Mouse (Mus musculus) lung, postnatal 14 days (tissue): ENCODE data around the gene Nab2.
A peak's percentile ranks its signal among the peaks of the same experiment; 100 is the strongest.
"Not testable (repeated sequence)": the region's sequence is repeated elsewhere in the genome, so short reads cannot be mapped to it uniquely, and the experiment has no call there.

Source experiments
- DNase-seq: peaks from one replicate; pipeline ENCODE4 v3.0.0; 2021

The Nab2 gene

DNA sequence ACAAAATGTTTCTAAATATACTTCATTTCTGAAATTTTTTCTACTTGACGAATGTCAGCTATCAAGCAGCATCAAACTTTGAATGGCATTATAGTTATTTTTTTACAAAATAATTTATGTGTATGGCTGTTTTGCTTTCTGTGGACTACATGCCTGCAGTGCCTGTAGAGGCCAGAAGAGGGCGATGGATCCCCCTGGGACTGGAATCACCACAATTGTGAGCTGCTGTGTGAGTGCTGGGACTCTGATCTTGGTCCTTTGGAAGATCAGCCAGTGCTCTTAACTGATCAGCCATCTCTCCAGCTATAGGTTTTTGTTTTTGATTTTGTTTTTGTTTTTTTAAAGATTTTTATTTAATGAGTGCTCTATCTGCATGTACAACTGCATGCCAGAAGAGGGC is 2.9 kb upstream of the Nab2 start:
- peak; percentile 50 for DNase-seq

DNA sequence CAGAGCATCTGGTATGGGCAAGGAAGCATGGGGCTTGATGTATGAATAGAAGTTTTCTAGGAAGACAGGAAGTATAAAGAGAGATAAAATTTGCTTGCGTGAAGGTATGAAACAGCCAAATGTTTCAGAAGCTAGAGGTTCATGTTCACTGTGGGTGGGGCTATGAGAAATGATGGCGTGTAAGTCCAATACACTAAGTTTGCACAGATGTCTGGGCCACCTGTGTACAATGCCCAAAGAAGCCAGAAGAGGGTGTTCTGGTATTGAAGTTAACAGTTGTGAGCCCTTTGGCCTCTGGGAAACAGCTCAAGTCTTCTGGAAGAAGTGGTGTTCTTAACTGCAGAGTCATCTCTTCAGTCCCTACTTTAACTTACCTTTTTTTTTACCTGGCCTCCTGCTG is 1.8 kb upstream of the Nab2 start:
- no peak for DNase-seq

DNA sequence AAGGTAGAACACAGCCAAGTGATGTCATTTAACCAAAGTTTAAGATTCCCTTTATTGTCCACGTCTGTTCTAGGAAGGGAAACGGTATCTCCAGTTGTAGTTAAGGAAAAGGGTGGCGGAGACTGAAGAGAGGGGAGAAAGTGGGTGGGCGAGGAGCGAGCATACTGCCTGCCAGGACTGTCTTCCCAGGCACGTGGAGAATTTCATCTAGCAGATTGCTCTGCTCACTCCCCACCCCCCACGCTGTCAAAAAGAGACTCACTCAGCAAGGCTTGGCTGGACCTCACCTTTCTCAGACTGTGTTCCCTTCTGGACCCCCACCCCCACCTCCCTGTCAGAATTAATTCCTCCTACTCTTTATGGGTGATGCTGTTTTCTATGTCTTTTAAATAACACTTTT is 802 bp upstream of the Nab2 start:
- peak; percentile 51 for DNase-seq

DNA sequence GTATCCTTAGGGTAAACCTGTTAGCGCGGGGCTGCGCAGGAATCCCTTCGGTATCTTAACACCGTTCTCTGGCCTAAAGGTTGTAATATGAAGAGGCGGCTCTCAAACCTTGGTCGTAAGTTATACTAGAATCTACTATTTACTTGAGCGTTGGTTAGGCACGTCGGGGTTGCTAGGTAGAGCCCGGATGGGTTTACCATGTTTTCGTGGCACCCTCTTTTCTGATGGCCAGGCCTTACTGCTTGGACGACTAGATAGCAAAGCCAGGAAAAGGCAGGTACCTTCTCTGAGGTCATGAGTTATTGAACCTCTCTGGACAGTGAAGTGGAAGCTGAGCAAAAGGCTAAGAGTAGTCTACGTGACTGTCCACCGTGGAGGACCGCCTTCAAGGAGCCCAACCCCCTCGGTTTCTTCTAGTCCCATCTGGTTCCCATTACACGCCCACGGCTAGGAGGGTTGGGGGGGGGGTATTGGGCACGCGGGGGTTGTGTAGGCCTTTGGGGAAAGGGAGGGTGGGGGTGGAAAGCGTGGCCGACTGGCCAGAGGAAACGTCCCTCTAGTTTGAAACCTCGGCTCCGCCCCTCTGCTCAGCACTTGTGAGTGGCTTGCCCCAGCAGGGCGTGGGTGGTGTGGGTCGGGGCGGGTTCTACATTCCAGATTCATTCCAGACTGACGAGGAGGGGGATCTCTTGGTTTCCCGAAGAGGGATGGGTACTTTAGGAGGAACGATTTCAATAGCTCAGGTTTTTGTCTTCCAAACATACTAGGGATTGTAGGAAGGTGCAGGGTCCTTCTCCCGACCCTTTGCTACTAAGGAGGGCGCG is 887 bp downstream of the Nab2 start:
- DNase-seq: peak; percentile 91

DNA sequence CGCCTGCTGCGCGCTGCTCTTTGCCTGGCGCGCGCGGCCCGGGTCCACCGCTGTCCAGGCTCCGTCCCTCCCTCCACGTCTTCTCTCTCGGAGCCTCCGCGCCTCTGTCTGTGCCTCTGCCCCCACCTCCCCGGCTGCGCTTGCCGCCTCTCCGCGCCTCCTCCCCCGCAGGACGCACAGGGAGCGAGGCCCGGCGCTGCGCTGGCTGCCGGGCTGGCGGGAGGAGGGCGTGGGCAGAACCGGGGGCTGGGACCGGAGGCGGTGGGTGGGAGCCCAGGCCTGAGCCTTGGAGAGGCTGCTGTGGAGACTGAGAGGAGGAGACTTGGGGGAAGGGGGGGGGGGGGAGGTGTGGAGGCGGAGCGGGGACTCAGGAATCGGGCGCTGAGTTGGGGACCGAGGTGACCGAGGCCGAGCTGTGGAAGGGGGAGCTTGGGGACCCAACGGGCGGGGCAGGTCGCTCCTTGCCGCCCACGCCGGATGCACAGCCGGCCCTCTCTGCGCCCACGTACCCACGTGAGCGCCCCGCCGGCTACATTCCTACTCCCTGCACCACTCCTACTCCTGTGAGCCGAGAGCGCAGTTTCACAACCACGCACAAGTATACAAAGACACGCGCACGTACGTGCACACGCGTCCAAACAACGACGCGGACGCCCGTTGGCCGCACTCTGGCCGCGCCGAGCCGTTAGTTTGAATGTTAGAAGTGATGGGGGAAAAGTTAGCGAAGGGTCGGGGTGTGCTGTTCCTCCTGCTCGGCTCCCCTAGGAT is 1.7 kb downstream of the Nab2 start, which contains the start of gene Nemp1:
Nemp1 (plus strand) TSS at position 401 of the 768 bp plus-strand sequence.
- DNase-seq: peak; percentile 89

DNA sequence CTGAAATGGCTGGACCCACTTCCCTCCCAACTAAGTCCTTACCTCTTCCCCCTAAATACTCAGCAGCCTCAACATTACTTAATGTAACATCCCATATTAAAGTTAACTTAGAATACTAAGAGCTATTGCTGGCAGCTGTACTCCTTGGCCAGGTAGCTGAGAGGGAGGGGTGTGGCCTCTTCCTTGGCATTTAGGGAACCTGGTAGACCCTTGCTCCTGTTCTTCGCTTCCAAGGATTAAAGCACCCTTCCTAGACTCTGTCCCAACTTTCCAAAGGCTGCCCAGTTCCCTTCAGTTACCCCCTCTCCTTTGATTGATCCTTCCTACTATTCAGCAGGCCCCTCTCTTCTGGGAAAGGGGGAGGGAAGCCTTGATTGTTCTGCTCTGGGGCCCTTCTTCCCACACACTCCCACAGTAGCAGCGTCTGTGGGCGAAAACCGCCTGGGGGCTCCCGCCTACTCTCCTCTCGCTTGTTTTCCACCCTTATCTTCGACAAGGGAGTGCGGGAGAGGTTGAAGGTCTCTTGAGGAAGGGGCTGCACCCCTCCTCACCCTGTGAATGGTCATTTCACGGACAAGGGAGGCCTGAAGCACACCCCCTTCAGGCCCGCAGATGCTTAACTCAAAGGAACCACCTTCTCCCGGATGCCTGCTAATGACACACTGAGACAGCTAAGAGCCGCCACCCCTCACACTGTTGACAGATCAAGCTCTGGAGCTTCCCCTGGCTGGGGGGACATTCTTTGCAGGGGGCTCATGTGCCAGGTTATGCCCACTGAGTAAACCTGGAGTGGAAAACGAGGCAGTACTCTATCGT is 2.8 kb downstream of the Nab2 start:
- DNase-seq: no peak

DNA sequence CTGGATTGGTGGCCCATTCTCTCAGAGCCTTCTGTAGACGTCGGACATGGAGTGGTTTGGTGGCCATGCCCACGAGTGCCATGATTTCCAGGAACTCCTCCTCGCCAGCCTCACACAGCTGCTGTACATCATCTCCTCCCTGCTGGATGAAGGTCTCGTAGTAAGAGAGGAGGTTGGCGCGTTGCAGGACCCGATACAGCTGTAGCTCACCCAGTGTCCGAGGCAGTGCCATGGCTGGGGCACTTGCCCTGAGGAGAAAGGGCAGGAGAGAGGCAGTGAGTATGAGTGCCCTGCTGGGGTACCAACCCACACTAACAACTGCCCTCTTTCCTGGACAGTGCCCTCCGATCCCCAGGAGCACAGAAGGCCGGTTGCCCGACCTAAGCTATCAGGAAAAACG is 3.5 kb downstream of the Nab2 start:
- no peak for DNase-seq

DNA sequence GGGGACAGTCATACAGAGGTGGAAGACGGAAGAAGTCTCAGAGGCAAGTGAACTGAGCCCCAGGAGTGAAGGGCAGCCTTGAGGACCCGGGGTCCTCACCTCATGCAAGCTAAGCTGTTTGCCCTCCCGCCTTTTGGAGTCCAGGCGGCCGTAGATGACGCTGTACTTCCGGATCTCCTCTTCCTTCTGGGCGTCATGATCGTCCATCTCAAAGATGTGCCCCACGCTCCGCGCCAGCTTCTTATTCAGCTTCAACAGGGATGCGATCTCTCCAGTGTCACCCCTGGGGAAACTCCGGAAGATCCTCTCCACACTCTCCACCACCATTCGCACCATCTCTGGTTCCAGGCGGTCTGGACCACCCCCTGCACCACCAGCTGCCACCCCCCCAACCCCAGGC is 4.2 kb downstream of the Nab2 start:
- no peak for DNase-seq

DNA sequence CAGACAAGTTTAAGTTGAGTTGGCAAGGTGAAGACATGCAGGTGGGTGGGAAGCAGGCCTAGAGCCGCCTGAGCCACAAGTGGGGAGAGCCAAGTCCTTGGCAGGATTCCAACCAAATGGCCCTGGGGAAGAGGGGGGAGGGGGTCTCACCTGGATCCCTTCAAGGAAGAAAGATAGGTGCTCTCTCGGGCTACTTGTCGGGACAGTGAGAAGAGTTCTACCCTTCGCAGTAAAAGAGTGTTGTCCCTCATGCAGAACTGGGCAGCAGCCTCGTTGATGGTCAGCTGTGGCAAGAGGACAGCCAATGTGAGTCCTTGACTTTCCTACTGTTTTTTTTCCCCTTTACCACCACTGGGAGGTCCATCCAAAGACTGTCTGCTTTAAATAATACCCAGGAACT is 4.8 kb downstream of the Nab2 start:
- DNase-seq: no peak

DNA sequence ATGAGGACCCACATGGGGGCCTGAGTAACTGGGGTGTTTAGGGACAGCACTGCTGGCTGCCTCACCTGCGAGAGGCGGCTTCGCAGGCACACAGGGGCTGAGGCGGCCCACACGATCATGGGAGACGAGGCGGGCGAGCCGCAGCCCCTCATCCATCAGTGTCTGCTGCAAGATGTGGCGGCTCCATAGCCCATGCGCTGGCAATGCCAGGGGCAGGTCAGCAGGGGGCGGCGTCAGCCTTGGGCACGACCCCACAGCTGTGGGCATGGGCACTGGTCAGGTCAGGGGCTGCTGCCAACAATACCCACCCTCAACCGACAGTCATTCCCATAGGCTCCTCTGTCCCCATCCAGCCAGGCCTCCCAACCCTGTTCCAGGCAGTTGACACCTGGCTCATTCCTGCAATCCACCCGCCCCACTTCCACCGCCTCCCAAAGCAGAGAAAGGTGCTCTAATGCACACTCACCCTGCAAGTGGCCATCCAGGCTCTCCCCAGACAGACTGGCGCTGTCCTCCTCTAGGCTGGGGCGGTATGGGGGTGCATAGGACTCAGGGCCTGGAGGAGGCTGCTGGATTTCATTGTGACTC is 5.6 kb downstream of the Nab2 start:
- DNase-seq: peak; percentile 43

DNA sequence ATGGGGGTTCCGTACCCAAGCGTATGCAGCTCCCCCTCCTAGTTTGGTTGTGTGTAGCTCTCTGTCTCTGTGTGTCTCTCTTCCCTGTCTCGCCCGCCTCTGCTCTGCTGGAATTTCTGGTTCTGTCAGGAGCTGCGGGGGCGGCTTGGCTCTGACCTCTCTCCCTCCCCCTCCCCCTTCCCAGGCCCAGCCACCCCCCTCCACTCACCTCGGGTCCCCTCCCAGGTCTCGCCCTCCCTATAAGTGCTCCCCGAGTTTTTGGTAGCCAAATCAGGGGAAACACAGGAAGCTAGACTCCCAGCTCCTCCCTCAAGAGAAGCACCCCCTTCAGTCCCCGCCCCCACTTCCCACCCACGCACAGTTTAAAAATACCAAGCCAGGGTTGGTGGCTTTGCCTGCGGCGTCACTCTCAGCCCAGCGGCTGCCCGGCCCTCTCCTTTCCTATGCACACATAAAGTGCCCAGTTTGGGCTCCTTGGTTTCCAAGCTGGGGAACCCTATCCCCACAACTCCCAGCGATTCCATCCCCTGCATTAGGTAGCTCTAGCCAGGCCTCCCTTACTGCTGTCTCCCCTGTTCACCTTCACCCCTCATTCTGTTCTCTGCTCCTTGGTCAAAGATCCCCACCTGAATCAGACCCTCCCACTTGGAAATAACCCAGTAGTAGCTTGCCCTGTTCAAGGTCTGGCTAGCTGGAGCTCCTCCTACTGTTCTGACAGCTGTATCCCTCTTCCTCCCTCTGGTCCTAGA is 6.3 kb downstream of the Nab2 start:
- peak; percentile 73 for DNase-seq

DNA sequence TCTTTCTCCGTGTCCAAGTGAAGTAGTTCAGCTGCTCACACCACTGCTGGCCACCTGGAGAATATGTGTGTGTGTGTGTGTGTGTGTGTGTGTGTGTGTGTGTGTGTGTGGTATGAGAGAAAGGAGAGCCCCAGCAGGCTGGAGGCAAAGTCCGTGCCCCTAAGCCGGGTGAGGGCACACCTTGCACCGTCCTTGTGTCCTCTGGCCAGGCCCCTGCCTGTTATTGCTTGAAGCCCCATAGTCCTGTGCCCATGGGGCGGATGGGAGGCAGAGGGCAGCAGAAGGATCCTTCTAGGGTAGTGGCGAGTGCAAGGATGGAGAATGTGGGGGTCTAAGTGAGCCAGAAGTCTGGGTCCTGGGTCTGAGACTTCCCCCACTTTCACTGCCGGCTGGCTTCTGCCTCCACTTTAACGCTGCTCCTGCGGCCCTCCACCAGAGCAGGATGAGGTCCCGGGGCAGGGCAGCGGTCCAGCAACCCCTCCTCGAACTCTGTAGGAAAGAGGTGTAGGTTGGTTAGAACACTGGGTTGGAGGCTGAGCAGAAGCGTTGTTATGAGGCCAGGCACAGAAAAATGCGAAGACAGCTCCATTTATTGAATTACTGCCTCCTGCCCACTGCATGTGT is 7.0 kb downstream of the Nab2 start:
- DNase-seq: peak; percentile 32

DNA sequence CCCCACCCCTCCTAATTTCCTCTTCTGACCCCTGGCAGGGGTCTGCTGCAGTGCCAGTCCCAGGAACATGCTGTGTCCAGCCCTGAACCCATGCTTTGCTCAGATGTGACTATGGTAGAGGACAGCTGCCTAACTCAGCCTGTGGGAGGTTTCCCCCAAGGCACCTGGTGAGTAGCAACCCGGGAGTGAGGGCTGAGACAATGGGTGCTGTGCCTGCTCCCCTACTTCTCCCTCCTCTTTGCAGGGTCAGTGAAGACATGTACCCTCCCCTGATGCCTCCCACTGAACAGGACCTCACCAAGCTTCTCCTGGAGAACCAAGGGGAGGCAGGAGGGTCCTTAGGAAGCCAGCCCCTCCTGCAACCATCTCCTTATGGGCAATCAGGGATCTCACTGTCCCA is 8.8 kb downstream of the Nab2 start:
- DNase-seq: no peak

DNA sequence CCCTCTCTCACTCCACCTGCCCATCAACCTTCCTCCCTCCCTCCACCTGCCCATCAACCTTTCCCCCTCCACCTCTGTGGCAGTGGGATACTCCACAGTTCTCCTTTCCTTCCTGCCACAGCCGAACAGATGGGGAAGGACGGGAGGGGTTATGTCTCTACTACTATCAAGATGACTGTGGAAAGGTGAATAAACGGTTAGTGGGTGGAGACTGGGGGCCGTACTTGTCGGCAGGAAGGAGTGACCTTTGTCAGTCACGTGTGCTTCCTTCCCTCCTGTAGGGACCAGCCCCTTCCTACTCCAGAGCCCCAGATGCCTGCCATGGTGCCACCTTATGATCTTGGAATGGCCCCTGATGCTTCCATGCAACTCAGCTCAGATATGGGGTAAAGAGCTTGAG is 10.3 kb downstream of the Nab2 start:
- DNase-seq: no peak

DNA sequence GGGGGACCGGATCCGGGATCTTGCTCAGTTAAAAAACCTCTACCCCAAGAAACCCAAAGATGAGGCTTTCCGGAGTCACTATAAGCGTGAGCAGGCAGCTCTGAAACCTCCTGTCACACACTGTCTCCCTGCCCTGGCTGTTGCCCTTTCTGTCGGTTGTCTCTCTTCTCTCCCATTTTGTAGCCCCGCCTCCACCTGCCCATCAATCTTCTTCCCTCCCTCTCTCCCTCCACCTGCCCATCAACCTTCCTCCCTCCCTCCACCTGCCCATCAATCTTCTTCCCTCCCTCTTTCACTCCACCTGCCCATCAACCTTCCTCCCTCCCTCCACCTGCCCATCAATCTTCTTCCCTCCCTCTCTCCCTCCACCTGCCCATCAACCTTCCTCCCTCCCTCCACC is 10.8 kb downstream of the Nab2 start:
- DNase-seq: not testable (repeated sequence)

DNA sequence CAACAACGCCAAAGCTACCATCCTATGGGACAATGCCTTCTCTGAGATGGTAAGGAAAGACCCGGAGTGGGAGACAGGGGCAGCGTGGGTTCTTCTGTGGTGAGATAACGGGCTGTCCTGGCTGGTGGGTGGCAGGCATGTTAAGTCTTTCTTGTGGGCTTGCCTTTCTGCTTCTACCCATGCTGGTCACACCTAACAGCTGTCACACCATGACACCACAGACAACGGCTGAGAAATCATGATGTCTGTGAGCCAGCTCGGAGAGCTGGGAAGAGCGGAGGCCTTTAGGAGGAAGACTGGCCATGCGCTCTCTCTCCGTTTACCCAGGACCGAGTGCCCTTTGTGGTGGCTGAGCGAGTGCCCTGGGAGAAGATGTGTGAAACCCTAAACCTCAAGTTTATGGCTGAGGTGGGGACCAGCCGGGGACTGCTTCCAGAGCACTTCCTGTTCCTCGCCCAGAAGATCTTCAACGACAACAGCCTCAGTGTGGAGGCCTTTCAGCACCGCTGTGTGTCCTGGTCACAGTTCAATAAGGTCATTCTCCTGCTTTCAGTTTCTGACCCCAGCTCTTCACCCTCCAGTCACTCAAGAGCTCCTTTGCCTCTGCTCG is 13.3 kb downstream of the Nab2 start:
- DNase-seq: no peak

DNA sequence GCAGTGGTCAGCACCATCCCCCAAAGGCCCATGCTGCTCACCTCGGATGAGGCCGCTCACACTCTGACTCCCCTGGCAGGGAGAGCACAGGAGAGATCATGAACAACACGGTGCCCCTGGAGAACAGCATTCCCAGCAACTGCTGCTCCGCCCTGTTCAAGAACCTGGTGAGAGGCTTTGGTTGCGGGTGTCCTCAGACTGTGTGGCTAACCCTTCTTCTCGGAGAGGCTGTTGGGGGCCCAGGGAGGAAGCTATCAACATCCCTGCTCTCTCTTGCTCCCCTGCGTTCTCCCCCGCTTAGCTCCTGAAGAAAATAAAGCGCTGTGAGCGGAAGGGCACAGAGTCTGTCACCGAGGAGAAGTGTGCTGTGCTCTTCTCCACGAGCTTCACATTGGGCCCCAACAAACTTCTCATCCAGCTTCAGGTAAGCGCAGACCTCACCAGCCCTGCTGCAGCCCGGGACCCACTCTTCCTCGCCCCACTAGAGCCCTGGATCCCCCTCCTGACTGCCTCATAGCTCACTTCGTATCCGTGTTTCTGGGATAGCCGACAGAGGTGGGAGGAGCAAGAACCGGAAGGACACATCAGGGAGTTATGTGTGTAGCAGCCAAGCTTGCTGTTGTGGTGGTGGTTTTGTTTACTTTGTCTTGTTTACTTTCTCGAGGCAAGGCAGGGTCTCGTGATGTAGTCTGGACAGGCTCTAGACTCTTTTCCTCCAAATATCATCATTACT is 15.3 kb downstream of the Nab2 start:
- DNase-seq: no peak

DNA sequence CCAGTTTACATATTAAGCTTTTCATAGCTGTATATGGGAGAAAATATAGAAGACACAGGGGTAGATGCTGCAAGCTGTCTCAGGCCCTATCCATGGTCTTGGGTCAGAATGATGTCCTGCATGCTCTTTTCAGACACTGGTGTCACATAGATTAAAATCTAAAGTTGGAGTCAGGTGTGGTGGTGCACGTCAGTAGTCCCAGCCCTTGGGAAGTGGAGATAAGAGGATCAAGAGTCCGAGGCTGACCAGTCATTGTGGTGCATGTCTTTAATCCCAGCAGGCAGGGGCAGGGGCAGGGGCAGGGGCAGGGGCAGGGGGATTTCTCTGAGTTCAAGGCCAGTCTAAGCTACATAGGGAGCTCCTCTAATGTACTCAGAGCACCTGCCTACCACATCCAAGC is 22.6 kb downstream of the Nab2 start:
- DNase-seq: no peak

DNA sequence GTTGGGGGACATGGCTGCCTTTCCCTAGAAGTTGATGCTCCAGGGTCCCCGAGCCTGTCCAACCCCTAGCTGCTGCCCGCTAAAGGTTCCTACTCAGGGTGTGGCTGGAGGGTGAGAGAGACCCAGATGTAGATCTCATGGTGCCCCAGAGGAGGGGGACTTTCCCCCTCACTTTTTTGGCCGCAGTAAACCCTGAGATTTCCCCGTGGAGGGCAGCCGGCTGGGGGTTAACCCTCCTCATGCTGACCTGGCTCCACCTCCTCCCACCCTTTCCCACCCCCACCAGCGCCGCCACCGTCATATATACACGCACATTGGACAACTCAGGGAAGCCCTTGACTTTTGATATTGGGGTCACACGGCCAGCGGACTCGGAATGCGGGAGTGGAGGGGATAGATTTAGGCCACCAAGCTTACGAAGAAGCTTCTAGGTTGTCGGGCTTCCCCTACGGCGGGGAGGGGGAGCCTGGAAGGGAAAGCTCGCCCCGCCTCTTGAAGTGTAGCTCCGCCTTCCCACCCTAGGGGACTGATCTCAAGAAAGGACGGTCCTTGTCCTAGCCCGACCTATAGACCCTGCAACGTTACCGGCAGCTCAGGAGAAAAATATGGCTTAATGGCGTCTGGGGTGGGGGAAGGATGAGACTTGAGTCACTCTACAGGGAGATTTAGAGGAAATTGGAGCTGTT is 24.7 kb downstream of the Nab2 start:
- DNase-seq: peak; percentile 83
